Mouse (Mus musculus): Measurements from ENCODE around the gene Hs3st3b1.

Gene Hs3st3b1

GRCm38 (mm10) chr11:63922091-63922621 lies at the start of gene Hs3st3b1:
Gene Hs3st3b1 (minus strand): TSS chr11:63922290.
- TF ChIP-seq CTCF (conservative IDR thresholded peaks at IDR 0.05; ENCODE audit: low read length) (no peak), NANOG (IDR thresholded peaks at IDR 0.05; ENCODE audit: borderline replicate concordance, low read length) (no peak), POU5F1 (IDR thresholded peaks at IDR 0.05; ENCODE audit: borderline replicate concordance, low read length) (no peak)

GRCm38 (mm10) chr11:63971462-63971861 lies 49.4 kb upstream of the Hs3st3b1 start:
- no peak overlapping the region for H3K4me3 ChIP-seq (replicated peaks; ENCODE audit: low read length)
- peaks cover 52% of the 10 kb centered on the region for H3K36me3 ChIP-seq (ENCODE audit: insufficient read depth, low read length)
- TF ChIP-seq NANOG (IDR thresholded peaks at IDR 0.05; ENCODE audit: borderline replicate concordance, low read length): no peak
- TF ChIP-seq POU5F1 (IDR thresholded peaks at IDR 0.05; ENCODE audit: borderline replicate concordance, low read length): no peak
- TF ChIP-seq CTCF (conservative IDR thresholded peaks at IDR 0.05; ENCODE audit: low read length): no peak

More at GRCm38 (mm10) chr11:63922091-63922621, at the start of gene Hs3st3b1:
- Histone ChIP-seq H3K4me3 (replicated peaks; ENCODE audit: low read length) (peak within 1 kb of the TSS; percentile 87), H3K9me3 (ENCODE audit: low read length) (no peaks in the 10 kb centered on the region), H3K4me1 (replicated peaks; ENCODE audit: low read depth, low read length) (peaks cover 75% of the 10 kb centered on the region), H3K36me3 (ENCODE audit: insufficient read depth, low read length) (no peaks in the 10 kb centered on the region), H3K27me3 (ENCODE audit: insufficient read depth, low read length) (peaks cover 82% of the 10 kb centered on the region)

GRCm38 (mm10) chr11:63970818-63971217 lies 48.7 kb upstream of the Hs3st3b1 start:
- Histone ChIP-seq H3K4me1 (replicated peaks; ENCODE audit: low read depth, low read length) (peaks cover 9% of the 10 kb centered on the region), H3K4me3 (replicated peaks; ENCODE audit: low read length) (no peak overlapping the region), H3K36me3 (ENCODE audit: insufficient read depth, low read length) (peaks cover 52% of the 10 kb centered on the region), H3K9me3 (ENCODE audit: low read length) (no peaks in the 10 kb centered on the region), H3K27me3 (ENCODE audit: insufficient read depth, low read length) (no peaks in the 10 kb centered on the region)
- TF ChIP-seq POU5F1 (IDR thresholded peaks at IDR 0.05; ENCODE audit: borderline replicate concordance, low read length) (no peak), NANOG (IDR thresholded peaks at IDR 0.05; ENCODE audit: borderline replicate concordance, low read length) (no peak), CTCF (conservative IDR thresholded peaks at IDR 0.05; ENCODE audit: low read length) (no peak)

More at GRCm38 (mm10) chr11:63971462-63971861, 49.4 kb upstream of the Hs3st3b1 start:
- Histone ChIP-seq H3K4me1 (replicated peaks; ENCODE audit: low read depth, low read length) (peaks cover 9% of the 10 kb centered on the region), H3K9me3 (ENCODE audit: low read length) (no peaks in the 10 kb centered on the region), H3K27me3 (ENCODE audit: insufficient read depth, low read length) (no peaks in the 10 kb centered on the region)

- Histone ChIP-seq H3K36me3 (ENCODE audit: insufficient read depth, low read length) (peaks cover 52% of the 10 kb centered on the region), H3K4me3 (replicated peaks; ENCODE audit: low read length) (no peak overlapping the region), H3K27me3 (ENCODE audit: insufficient read depth, low read length) (no peaks in the 10 kb centered on the region), H3K4me1 (replicated peaks; ENCODE audit: low read depth, low read length) (peaks cover 12% of the 10 kb centered on the region), H3K9me3 (ENCODE audit: low read length) (no peaks in the 10 kb centered on the region)
- no peak for TF ChIP-seq POU5F1 (IDR thresholded peaks at IDR 0.05; ENCODE audit: borderline replicate concordance, low read length)
- no peak for TF ChIP-seq NANOG (IDR thresholded peaks at IDR 0.05; ENCODE audit: borderline replicate concordance, low read length)
- TF ChIP-seq CTCF (conservative IDR thresholded peaks at IDR 0.05; ENCODE audit: low read length): no peak
Observed at GRCm38 (mm10) chr11:63969205-63969910, 47.3 kb upstream of the Hs3st3b1 start.

GRCm38 (mm10) chr11:63968388-63969035 lies 46.4 kb upstream of the Hs3st3b1 start:
- Histone ChIP-seq H3K36me3 (ENCODE audit: insufficient read depth, low read length) (peaks cover 54% of the 10 kb centered on the region), H3K27me3 (ENCODE audit: insufficient read depth, low read length) (no peaks in the 10 kb centered on the region), H3K4me3 (replicated peaks; ENCODE audit: low read length) (no peak overlapping the region), H3K4me1 (replicated peaks; ENCODE audit: low read depth, low read length) (peaks cover 17% of the 10 kb centered on the region), H3K9me3 (ENCODE audit: low read length) (no peaks in the 10 kb centered on the region)
- TF ChIP-seq CTCF (conservative IDR thresholded peaks at IDR 0.05; ENCODE audit: low read length) (no peak), NANOG (IDR thresholded peaks at IDR 0.05; ENCODE audit: borderline replicate concordance, low read length) (no peak), POU5F1 (IDR thresholded peaks at IDR 0.05; ENCODE audit: borderline replicate concordance, low read length) (no peak)

GRCm38 (mm10) chr11:63967641-63968387 lies 45.7 kb upstream of the Hs3st3b1 start:
- TF ChIP-seq NANOG (IDR thresholded peaks at IDR 0.05; ENCODE audit: borderline replicate concordance, low read length): no peak
- TF ChIP-seq POU5F1 (IDR thresholded peaks at IDR 0.05; ENCODE audit: borderline replicate concordance, low read length): no peak
- no peak for TF ChIP-seq CTCF (conservative IDR thresholded peaks at IDR 0.05; ENCODE audit: low read length)
- H3K36me3 ChIP-seq (ENCODE audit: insufficient read depth, low read length): peaks cover 54% of the 10 kb centered on the region
- no peaks in the 10 kb centered on the region for H3K9me3 ChIP-seq (ENCODE audit: low read length)
- H3K27me3 ChIP-seq (ENCODE audit: insufficient read depth, low read length): no peaks in the 10 kb centered on the region
- H3K4me1 ChIP-seq (replicated peaks; ENCODE audit: low read depth, low read length): peaks cover 17% of the 10 kb centered on the region
- H3K4me3 ChIP-seq (replicated peaks; ENCODE audit: low read length): no peak overlapping the region

- TF ChIP-seq NANOG (IDR thresholded peaks at IDR 0.05; ENCODE audit: borderline replicate concordance, low read length): no peak
- TF ChIP-seq CTCF (conservative IDR thresholded peaks at IDR 0.05; ENCODE audit: low read length): no peak
- TF ChIP-seq POU5F1 (IDR thresholded peaks at IDR 0.05; ENCODE audit: borderline replicate concordance, low read length): no peak
- peaks cover 54% of the 10 kb centered on the region for H3K36me3 ChIP-seq (ENCODE audit: insufficient read depth, low read length)
- H3K4me3 ChIP-seq (replicated peaks; ENCODE audit: low read length): no peak overlapping the region
- H3K4me1 ChIP-seq (replicated peaks; ENCODE audit: low read depth, low read length): peaks cover 18% of the 10 kb centered on the region
- H3K9me3 ChIP-seq (ENCODE audit: low read length): no peaks in the 10 kb centered on the region
- no peaks in the 10 kb centered on the region for H3K27me3 ChIP-seq (ENCODE audit: insufficient read depth, low read length)
Observed at GRCm38 (mm10) chr11:63965437-63965836, 43.3 kb upstream of the Hs3st3b1 start.

GRCm38 (mm10) chr11:63957207-63957606 lies 35.1 kb upstream of the Hs3st3b1 start:
- H3K4me3 ChIP-seq (replicated peaks; ENCODE audit: low read length): peak overlapping the region; percentile 54
- TF ChIP-seq NANOG (IDR thresholded peaks at IDR 0.05; ENCODE audit: borderline replicate concordance, low read length) (no peak), POU5F1 (IDR thresholded peaks at IDR 0.05; ENCODE audit: borderline replicate concordance, low read length) (no peak), CTCF (conservative IDR thresholded peaks at IDR 0.05; ENCODE audit: low read length) (peak; percentile 30)
- H3K9me3 ChIP-seq (ENCODE audit: low read length): no peaks in the 10 kb centered on the region
- peaks cover 13% of the 10 kb centered on the region for H3K27me3 ChIP-seq (ENCODE audit: insufficient read depth, low read length)
- peaks cover 64% of the 10 kb centered on the region for H3K4me1 ChIP-seq (replicated peaks; ENCODE audit: low read depth, low read length)
- H3K36me3 ChIP-seq (ENCODE audit: insufficient read depth, low read length): no peaks in the 10 kb centered on the region
